21 mouse cellular contexts compared by ENCODE assay signal in the genomic region with DNA sequence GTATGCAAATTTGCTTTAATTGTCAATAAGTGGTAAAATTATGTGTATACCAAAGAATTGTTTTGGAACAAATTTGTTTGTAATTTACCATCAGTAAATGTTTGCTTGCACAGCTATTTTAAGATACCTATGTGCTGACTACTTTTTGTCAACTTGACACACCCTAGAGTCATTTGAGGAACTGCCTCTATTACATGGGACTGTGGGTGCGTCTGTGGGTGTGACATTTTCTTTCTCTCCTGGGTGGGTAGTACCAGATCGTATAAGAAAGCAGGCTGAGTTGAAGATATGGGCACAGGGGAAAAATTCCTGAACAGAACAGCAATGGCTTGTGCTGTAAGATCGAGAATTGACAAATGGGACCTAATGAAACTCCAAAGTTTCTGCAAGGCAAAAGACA.
"Had no signal": no experiment of that assay in that cellular context is flagged by ENCODE, and none has a peak within 500 bp of the region (broad histone marks: within the 10 kb centered on the region; RNA-seq: fewer than 3 reads in every experiment).

No protein-coding gene starts in this region.

- DNase-seq: heart, postnatal 10 days; heart, postnatal 14 days; heart, postnatal 36 days; heart, postnatal 4 days; kidney, adult 11 months; kidney, adult 18-20 months; kidney, adult 2 months; kidney, adult 8-10 months; kidney, postnatal 10 days; kidney, postnatal 14 days; kidney, postnatal 25 days; kidney, postnatal 36 days; kidney, postnatal 4 days; layer of hippocampus, adult 9-11 months; layer of hippocampus, postnatal 36 days had no signal

- ATAC-seq: hindbrain, embryonic 16.5 days; hindbrain, postnatal 0 days; inflammation-experienced regulatory T-cells, adult 6 months; intestine, embryonic 15.5 days; intestine, embryonic 16.5 days; intestine, postnatal 0 days had no signal
